Mouse (Mus musculus): Measurements from ENCODE around the gene Pth1r.

GRCm38 (mm10) chr9:110729841-110730240 lies 17.1 kb downstream of the Pth1r start:
- TF ChIP-seq CTCF (IDR thresholded peaks at IDR 0.05; ENCODE audit: low read depth, low read length) (peak; percentile 85), POLR2A (IDR thresholded peaks at IDR 0.05; ENCODE audit: extremely low read depth, insufficient read depth, low read length) (no peak)
